Mouse (Mus musculus): ENCODE results near the gene Gm14124. TPM values are rescaled to one million over a fixed set of nuclear protein-coding genes. Genes with fewer than 3 reads are reported as not detected.
"Not testable (repeated sequence)": the region's sequence is repeated elsewhere in the genome, so short reads cannot be mapped to it uniquely, and the experiment has no call there.

Gene Gm14124
- polyA plus RNA-seq, 1 experiment: 0.03 TPM

GRCm38 (mm10) chr2:150307183-150307773, 50.0 kb downstream of the Gm14124 start:
- no peak for DNase-seq
- TF ChIP-seq CTCF (IDR thresholded peaks at IDR 0.05; ENCODE audit: borderline replicate concordance, insufficient read depth, low read depth, low read length): no peak
- no peak for TF ChIP-seq POLR2A (IDR thresholded peaks at IDR 0.05; ENCODE audit: borderline replicate concordance, insufficient read depth, low read length)
- Histone ChIP-seq H3K4me3 (replicated peaks; ENCODE audit: insufficient read depth, low read depth, low read length) (no peak overlapping the region), H3K27me3 (ENCODE audit: control insufficient read depth, insufficient read depth, low read length) (no peaks in the 10 kb centered on the region), H3K4me1 (ENCODE audit: control insufficient read depth, insufficient read depth, low read length) (no peaks in the 10 kb centered on the region), H3K27ac (ENCODE audit: insufficient read depth, low read length) (no peak overlapping the region)
- WGBS: 85% methylated on average over 10 of the region's 10 CpGs

DNA sequence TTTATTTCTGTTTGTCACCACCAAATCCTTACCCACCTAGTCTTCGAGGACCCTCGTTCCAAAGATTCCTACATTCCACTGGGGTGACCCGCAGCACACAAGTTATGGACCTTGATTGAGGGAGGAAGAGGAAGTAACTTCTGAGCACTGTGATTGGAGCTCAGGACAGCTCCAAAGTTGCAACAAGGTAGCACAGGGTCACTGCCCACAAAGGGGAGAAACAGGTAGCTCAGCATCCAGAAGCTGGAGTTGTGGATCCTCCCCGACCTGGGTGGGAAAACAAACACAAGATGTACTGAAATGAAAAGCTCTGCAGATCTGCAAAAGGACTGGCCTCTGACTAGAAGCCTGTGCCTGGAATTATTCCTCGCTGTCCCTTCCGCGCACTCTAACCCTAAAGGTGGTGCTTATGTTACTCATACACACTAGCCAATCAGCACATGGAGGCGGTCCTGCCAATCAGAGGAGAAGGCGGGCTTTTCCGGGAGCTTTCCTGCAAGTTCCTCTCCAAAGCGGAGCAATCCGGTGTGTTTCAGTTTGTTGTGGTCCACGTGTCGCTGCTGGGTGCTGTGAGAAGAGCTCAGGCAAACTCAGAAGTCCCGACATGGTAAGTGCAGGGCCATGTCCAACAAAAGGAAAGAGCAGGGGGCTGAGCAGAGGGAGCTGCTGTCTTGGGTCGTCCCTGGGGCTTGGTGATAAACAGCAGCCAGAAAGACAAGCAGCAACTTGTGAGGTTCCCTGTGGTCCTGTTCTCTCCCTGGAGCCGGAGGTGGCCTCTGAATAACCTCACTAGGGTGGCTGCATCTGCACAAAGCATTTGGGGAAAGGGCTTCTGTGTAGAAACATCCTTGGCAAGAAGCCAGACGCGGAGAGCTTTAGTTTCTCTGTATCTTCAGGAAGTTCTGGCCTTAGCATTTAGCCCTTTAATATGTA, 53.9 kb downstream of the Gm14124 start:
- 15% methylated on average over 19 of the region's 19 CpGs for WGBS
- not testable (repeated sequence) for H3K27me3 ChIP-seq (ENCODE audit: control insufficient read depth, insufficient read depth, low read length); H3K27ac ChIP-seq (ENCODE audit: insufficient read depth, low read length); H3K4me1 ChIP-seq (ENCODE audit: control insufficient read depth, insufficient read depth, low read length)
- peak; percentile 16; the same call in 1 of the 2 replicates for TF ChIP-seq POLR2A (IDR thresholded peaks at IDR 0.05; ENCODE audit: borderline replicate concordance, insufficient read depth, low read length)
- peak overlapping the region; percentile 71 for H3K4me3 ChIP-seq (replicated peaks; ENCODE audit: insufficient read depth, low read depth, low read length)
- peak; percentile 91 for DNase-seq

DNA sequence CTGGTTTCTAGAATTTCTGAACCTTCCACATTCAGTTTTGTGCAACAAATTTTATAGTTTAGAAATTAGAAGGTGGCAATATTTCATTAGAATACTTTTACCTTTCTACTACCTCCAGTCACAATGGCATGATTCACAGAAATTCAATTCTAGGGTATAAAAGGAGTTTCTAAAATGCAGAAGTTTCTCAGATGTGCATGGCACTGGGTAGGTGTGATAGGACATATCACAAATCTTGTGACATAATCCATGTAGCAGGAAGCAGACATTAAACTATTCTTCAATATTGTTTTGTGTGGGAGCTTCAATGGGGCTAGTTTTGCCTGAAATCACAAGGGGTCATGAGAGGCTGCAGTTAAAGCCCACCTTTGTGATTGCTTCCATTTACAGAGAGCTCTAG, 58.8 kb downstream of the Gm14124 start:
- no peak overlapping the region for H3K27ac ChIP-seq (ENCODE audit: insufficient read depth, low read length)
- DNase-seq: no peak
- TF ChIP-seq POLR2A (IDR thresholded peaks at IDR 0.05; ENCODE audit: borderline replicate concordance, insufficient read depth, low read length) (no peak), CTCF (IDR thresholded peaks at IDR 0.05; ENCODE audit: borderline replicate concordance, insufficient read depth, low read depth, low read length) (no peak)
- no peaks in the 10 kb centered on the region for H3K27me3 ChIP-seq (ENCODE audit: control insufficient read depth, insufficient read depth, low read length)
- H3K4me1 ChIP-seq (ENCODE audit: control insufficient read depth, insufficient read depth, low read length): no peaks in the 10 kb centered on the region
- H3K4me3 ChIP-seq (replicated peaks; ENCODE audit: insufficient read depth, low read depth, low read length): no peak overlapping the region

DNA sequence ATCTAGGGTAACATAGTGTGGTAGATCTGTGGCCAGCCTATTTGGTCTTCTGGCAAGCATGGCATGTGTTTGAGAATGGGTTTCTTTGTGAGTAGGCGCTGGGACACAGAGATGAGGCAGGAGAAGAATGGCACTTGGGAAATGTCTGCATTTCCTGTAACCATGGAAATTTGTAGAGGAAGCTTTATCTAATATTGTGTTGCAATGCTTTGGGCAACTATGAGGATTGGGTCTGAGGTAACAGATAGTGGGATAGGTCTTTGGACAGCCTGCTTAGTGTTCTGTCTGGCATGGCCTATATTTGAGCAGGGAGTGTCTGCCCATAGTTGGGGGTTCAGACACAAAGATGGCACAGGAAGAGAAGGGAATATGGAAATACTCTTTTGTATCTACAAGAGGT, 61.7 kb downstream of the Gm14124 start:
- no peak overlapping the region for H3K27ac ChIP-seq (ENCODE audit: insufficient read depth, low read length)
- no peak for DNase-seq
- WGBS: 94% methylated on average over 1 of the region's 1 CpGs
- TF ChIP-seq POLR2A (IDR thresholded peaks at IDR 0.05; ENCODE audit: borderline replicate concordance, insufficient read depth, low read length) (no peak), CTCF (IDR thresholded peaks at IDR 0.05; ENCODE audit: borderline replicate concordance, insufficient read depth, low read depth, low read length) (no peak)
- no peaks in the 10 kb centered on the region for H3K27me3 ChIP-seq (ENCODE audit: control insufficient read depth, insufficient read depth, low read length)
- no peak overlapping the region for H3K4me3 ChIP-seq (replicated peaks; ENCODE audit: insufficient read depth, low read depth, low read length)
- H3K4me1 ChIP-seq (ENCODE audit: control insufficient read depth, insufficient read depth, low read length): no peaks in the 10 kb centered on the region

Other genes with a start within 250 kb of the Gm14124 start
- gene Zfp120, start 120.8 kb upstream of the Gm14124 start, polyA plus RNA-seq (2012; rRNA removed): 4.5 and 5.2 TPM in 2 replicates
- not detected in 2 replicates for gene Gm10770, start 77.8 kb upstream of the Gm14124 start, polyA plus RNA-seq (2012; rRNA removed)
- not detected in 2 replicates for gene Gm14139, start 75.8 kb upstream of the Gm14124 start, polyA plus RNA-seq (2012; rRNA removed)
- 2.4 and 2.5 TPM in 2 replicates for gene Zfp937, start 39.4 kb upstream of the Gm14124 start, polyA plus RNA-seq (2012; rRNA removed)
- gene Gm21994, start 1.9 kb upstream of the Gm14124 start, polyA plus RNA-seq (2012; rRNA removed): 0.36 and 0.73 TPM in 2 replicates
- gene Gm10130, start 66.2 kb downstream of the Gm14124 start, polyA plus RNA-seq (2012; rRNA removed): not detected in 2 replicates
- gene 3300002I08Rik, start 105.2 kb downstream of the Gm14124 start, polyA plus RNA-seq (2012; rRNA removed): 3.6 and 4.5 TPM in 2 replicates
- gene Zfp442, start 194.0 kb downstream of the Gm14124 start, polyA plus RNA-seq (2012; rRNA removed): 1.5 and 1.7 TPM in 2 replicates
- gene Zfp345, start 227.6 kb downstream of the Gm14124 start, polyA plus RNA-seq (2012; rRNA removed): 0.06 TPM in 1 of 2 replicates, not detected in the other

Data from cerebellum, adult 2 months (tissue).